24 mouse cellular contexts compared by ENCODE assay signal in genomic region chr3:122372617-122373016, GRCm38 (mm10).
DNase-seq lines count a peak whose midpoint lies in the region; ATAC-seq and TF ChIP-seq lines count a peak whose summit lies in the region.
"Had no signal": no experiment of that assay in that cellular context is flagged by ENCODE, and none has a peak within 500 bp of the region (broad histone marks: within the 10 kb centered on the region; RNA-seq: fewer than 3 reads in every experiment).

No protein-coding gene starts in this region.

- TF ChIP-seq EP300 in lung, postnatal 0 days (IDR thresholded peaks at IDR 0.05), result no peak

- DNase-seq in lung, postnatal 0 days (ENCODE audit: low spot score), result peak; percentile 29
- DNase-seq in lung, postnatal 10 days, result no peak
- peak; percentile 51 for DNase-seq in telencephalon, adult 2 months (ENCODE audit: low read depth, low spot score)
- DNase-seq in right cerebral cortex, adult 2 months (ENCODE audit: low spot score in 2 of 2), result no peak
- DNase-seq: adrenal gland, postnatal 14 days; cerebellum, adult 18-20 months; cerebellum, postnatal 14 days; gastrocnemius, postnatal 10 days; heart, adult 18-20 months; kidney, postnatal 10 days; liver; thymus, postnatal 14 days had no signal

- no peaks in the 10 kb centered on the region for H3K79me2 ChIP-seq in macrophage (ENCODE audit: inconsistent target)

- 52% methylated on average over 4 of the region's 4 CpGs for WGBS in lung, postnatal 0 days
- WGBS in bone marrow, adult 2 months, result 8% methylated on average over 4 of the region's 4 CpGs
- 5% methylated on average over 4 of the region's 4 CpGs for WGBS in macrophage (ENCODE audit: missing documents)
- WGBS in neural tube, embryonic 15.5 days, result 84% methylated on average over 4 of the region's 4 CpGs

- TF ChIP-seq POLR2A in bone marrow, adult 2 months (IDR thresholded peaks at IDR 0.05; ENCODE audit: borderline replicate concordance, control insufficient read depth, low read depth, low read length), result no peak

- no peak overlapping the region for H3K9ac ChIP-seq in lung, postnatal 0 days (replicated peaks; ENCODE audit: low read depth)
- no peak overlapping the region for H3K9ac ChIP-seq in neural tube, embryonic 15.5 days (replicated peaks)
- H3K9ac ChIP-seq: embryonic facial prominence, embryonic 12.5 days; forebrain, embryonic 12.5 days; hindbrain, embryonic 15.5 days; liver, embryonic 15.5 days; lung, embryonic 15.5 days; neural tube, embryonic 13.5 days had no signal

- no peaks in the 10 kb centered on the region for H3K36me3 ChIP-seq in lung, postnatal 0 days (ENCODE audit: insufficient read depth, low read length)
- no peaks in the 10 kb centered on the region for H3K36me3 ChIP-seq in macrophage (ENCODE audit: inconsistent target)
- no peaks in the 10 kb centered on the region for H3K36me3 ChIP-seq in neural tube, embryonic 15.5 days
- H3K36me3 ChIP-seq: embryonic facial prominence, embryonic 12.5 days; forebrain, embryonic 12.5 days; hindbrain, embryonic 15.5 days; limb, embryonic 10.5 days; liver, embryonic 15.5 days; lung, embryonic 15.5 days; neural tube, embryonic 13.5 days had no signal

- H3K9me3 ChIP-seq in lung, postnatal 0 days (ENCODE audit: low read length), result no peaks in the 10 kb centered on the region
- no peaks in the 10 kb centered on the region for H3K9me3 ChIP-seq in neural tube, embryonic 15.5 days (replicated peaks)
- H3K9me3 ChIP-seq: embryonic facial prominence, embryonic 12.5 days; forebrain, embryonic 12.5 days; hindbrain, embryonic 15.5 days; limb, embryonic 10.5 days; liver, embryonic 15.5 days; lung, embryonic 15.5 days; neural tube, embryonic 13.5 days had no signal

- peak; percentile 32; the same call in 1 of the 2 replicates for ATAC-seq in lung, postnatal 0 days
- no peak for ATAC-seq in neural tube, embryonic 15.5 days (ENCODE audit: low FRiP score)
- ATAC-seq: midbrain, embryonic 16.5 days had no signal

- no peak for TF ChIP-seq CTCF in lung, postnatal 0 days (IDR thresholded peaks at IDR 0.05)
- no peak for TF ChIP-seq CTCF in bone marrow, adult 2 months (IDR thresholded peaks at IDR 0.05; ENCODE audit: control insufficient read depth, insufficient read depth, low read length)

- no peak overlapping the region for H3K27ac ChIP-seq in lung, postnatal 0 days (ENCODE audit: low read length)
- H3K27ac ChIP-seq in bone marrow, adult 2 months (ENCODE audit: control insufficient read depth, insufficient read depth, low read depth, low read length, poor library complexity), result peak overlapping the region; percentile 42; the same call in 1 of the 2 replicates
- peak overlapping the region; percentile 97 for H3K27ac ChIP-seq in macrophage
- no peak overlapping the region for H3K27ac ChIP-seq in neural tube, embryonic 15.5 days (replicated peaks)
- H3K27ac ChIP-seq: embryonic facial prominence, embryonic 12.5 days; forebrain, embryonic 12.5 days; hindbrain, embryonic 15.5 days; limb, embryonic 10.5 days; liver, embryonic 15.5 days; lung, embryonic 15.5 days; neural tube, embryonic 13.5 days had no signal

- H3K27me3 ChIP-seq in lung, postnatal 0 days (replicated peaks; ENCODE audit: insufficient read depth, low read length), result no peaks in the 10 kb centered on the region
- no peaks in the 10 kb centered on the region for H3K27me3 ChIP-seq in neural tube, embryonic 15.5 days (replicated peaks)
- H3K27me3 ChIP-seq: embryonic facial prominence, embryonic 12.5 days; forebrain, embryonic 12.5 days; hindbrain, embryonic 15.5 days; liver, embryonic 15.5 days; lung, embryonic 15.5 days; neural tube, embryonic 13.5 days had no signal

- H3K4me3 ChIP-seq in lung, postnatal 0 days (ENCODE audit: low read depth, low read length), result no peak overlapping the region
- H3K4me3 ChIP-seq in bone marrow, adult 2 months (replicated peaks; ENCODE audit: control insufficient read depth, low read depth, low read length), result no peak overlapping the region
- no peak overlapping the region for H3K4me3 ChIP-seq in macrophage (ENCODE audit: inconsistent target)
- H3K4me3 ChIP-seq in neural tube, embryonic 15.5 days (replicated peaks), result no peak overlapping the region
- H3K4me3 ChIP-seq: embryonic facial prominence, embryonic 12.5 days; forebrain, embryonic 12.5 days; hindbrain, embryonic 15.5 days; limb, embryonic 10.5 days; liver, embryonic 15.5 days; lung, embryonic 15.5 days; myocyte; neural tube, embryonic 13.5 days had no signal

- no peak overlapping the region for H3K4me2 ChIP-seq in lung, postnatal 0 days (replicated peaks; ENCODE audit: low read depth, low read length)
- H3K4me2 ChIP-seq in neural tube, embryonic 15.5 days, result no peak overlapping the region
- H3K4me2 ChIP-seq: embryonic facial prominence, embryonic 12.5 days; forebrain, embryonic 12.5 days; hindbrain, embryonic 15.5 days; liver, embryonic 15.5 days; lung, embryonic 15.5 days; neural tube, embryonic 13.5 days had no signal

- H3K4me1 ChIP-seq in lung, postnatal 0 days (ENCODE audit: insufficient read depth, low read depth, low read length), result no peaks in the 10 kb centered on the region
- H3K4me1 ChIP-seq in bone marrow, adult 2 months (ENCODE audit: control insufficient read depth, insufficient read depth, low read length), result peaks cover 6% of the 10 kb centered on the region
- peaks cover 17% of the 10 kb centered on the region for H3K4me1 ChIP-seq in neural tube, embryonic 15.5 days
- H3K4me1 ChIP-seq: liver, embryonic 15.5 days had no signal

Comparison
In these comparisons a context has a peak if more than half of its experiments do, and no peak if none do; other contexts are left out.
1. DNase-seq: peak in lung, postnatal 0 days (single experiment) and telencephalon, adult 2 months (single experiment); none in lung, postnatal 10 days (single experiment) and right cerebral cortex, adult 2 months (0 of 2).
2. H3K27ac ChIP-seq: peak in bone marrow, adult 2 months (single experiment) and macrophage (single experiment); none in lung, postnatal 0 days (single experiment) and neural tube, embryonic 15.5 days (single experiment).